Mouse (Mus musculus) kidney, postnatal 0 days (tissue): Measurements from ENCODE around the gene Bdkrb1. TPM values are rescaled to one million over a fixed set of nuclear protein-coding genes. Genes with fewer than 3 reads are reported as not detected.
A peak's percentile ranks its signal among the peaks of the same experiment; 100 is the strongest.

Source experiments
- ATAC-seq: fragments of 200-750 bp; cut with Nextera tagmentation; replicated peaks from 2 replicates; pipeline ENCODE4 v1.8.0; 2017; ENCODE audit warnings: low read depth, moderate number of reproducible peaks, moderate TSS enrichment, moderate library complexity; ENCODE audit not compliant: low FRiP score
- DNase-seq: peaks from one replicate; pipeline ENCODE4 v3.0.0-alpha.2; 2016; ENCODE audit warnings: low spot score
- H3K27ac ChIP-seq: fragments of 300-500 bp; sonication (generic); 2 replicates; pipeline ENCODE4 v1.5.1; 2014; ENCODE audit warnings: mild to moderate bottlenecking
- H3K27me3 ChIP-seq: fragments of 300-500 bp; sonication (generic); 2 replicates; pipeline ENCODE4 v1.6.1; 2014; ENCODE audit warnings: low read length, mixed read lengths; ENCODE audit not compliant: insufficient read depth
- H3K36me3 ChIP-seq: fragments of 300-500 bp; sonication (generic); 2 replicates; pipeline ENCODE4 v1.6.1; 2014; ENCODE audit warnings: low read length, mixed read lengths; ENCODE audit not compliant: insufficient read depth
- H3K4me1 ChIP-seq: fragments of 300-500 bp; sonication (generic); replicated peaks from 2 replicates; pipeline ENCODE4 v1.6.1; 2014; ENCODE audit warnings: antibody characterized with exemption, low read length, mixed read lengths; ENCODE audit not compliant: insufficient read depth
- H3K4me2 ChIP-seq: fragments of 300-500 bp; sonication (generic); 2 replicates; pipeline ENCODE4 v1.6.1; 2014; ENCODE audit warnings: mild to moderate bottlenecking, low read length, moderate library complexity, mixed read lengths
- H3K4me3 ChIP-seq: fragments of 300-500 bp; sonication (generic); replicated peaks from 2 replicates; pipeline ENCODE4 v1.5.1; 2014; ENCODE audit warnings: low read depth, low read length
- H3K9ac ChIP-seq: fragments of 300-500 bp; sonication (generic); 2 replicates; pipeline ENCODE4 v1.6.1; 2014; ENCODE audit warnings: low read depth, low read length
- H3K9me3 ChIP-seq: fragments of 300-500 bp; sonication (generic); replicated peaks from 2 replicates; pipeline ENCODE4 v1.6.1; 2016; ENCODE audit warnings: low read length, inconsistent platforms, mixed read lengths
- CTCF ChIP-seq: IDR thresholded peaks from 2 replicates; pipeline ENCODE4 v1.5.1; 2016; ENCODE audit warnings: antibody characterized with exemption, low read depth, mild to moderate bottlenecking, moderate library complexity
- WGBS: fragments of 180-500 bp; shearing (Covaris S2); extraction: QIAGEN DNeasy Blood & Tissue Kit; methylation state at CpG from one replicate; pipeline ENCODE4 v1.1.7; 2014; 5-methylcytosine and 5-hydroxymethylcytosine counted together
- polyA plus RNA-seq: library from polyadenylated mRNA; unstranded; fragments of >200 nt; fragmentation: Nextera tagmentation; extraction: Ambion mirVana; gene quantifications from 2 replicates; pipeline ENCODE4 v1.2.1, GENCODE M21; 2015

Bdkrb1 gene
- polyA plus RNA-seq, 1 experiment from 2014 or later, result 0.11 TPM

GRCm38 (mm10) chr12:105592361-105592761, 10.5 kb upstream of the Bdkrb1 start:
- WGBS, result 95% methylated on average over 23 of the region's 23 CpGs
- Histone ChIP-seq H3K4me1 (no peaks in the 10 kb centered on the region), H3K4me2 (no peak overlapping the region), H3K27me3 (no peaks in the 10 kb centered on the region), H3K27ac (no peak overlapping the region), H3K9me3 (no peaks in the 10 kb centered on the region), H3K9ac (no peak overlapping the region), H3K4me3 (no peak overlapping the region), H3K36me3 (no peaks in the 10 kb centered on the region)
- no peak for DNase-seq
- ATAC-seq, result no peak
- TF ChIP-seq CTCF, result no peak

DNA sequence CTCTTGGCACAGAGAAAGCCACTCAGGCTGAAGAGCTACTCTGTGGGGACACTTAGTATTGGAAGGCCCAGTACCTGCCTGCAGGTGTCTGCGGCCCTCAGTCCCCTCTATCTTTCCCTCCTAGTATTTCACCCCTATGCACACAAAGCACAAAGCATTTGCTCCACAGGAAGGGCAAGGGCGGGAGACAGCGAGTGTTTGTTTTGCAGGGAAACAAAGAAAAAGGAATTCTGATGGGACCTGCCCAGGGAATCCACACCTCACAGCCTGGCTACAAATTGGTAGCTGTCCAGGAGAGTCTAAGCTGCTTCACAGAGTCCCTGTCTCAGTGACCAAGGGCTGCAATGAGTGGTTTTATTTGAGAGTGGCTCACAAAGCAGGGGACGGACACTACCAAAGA, 9.4 kb upstream of the Bdkrb1 start:
- H3K9ac ChIP-seq, result no peak overlapping the region
- no peaks in the 10 kb centered on the region for H3K9me3 ChIP-seq
- H3K4me1 ChIP-seq, result no peaks in the 10 kb centered on the region
- H3K4me2 ChIP-seq, result no peak overlapping the region
- TF ChIP-seq CTCF, result no peak
- 66% methylated on average over 4 of the region's 4 CpGs for WGBS
- H3K4me3 ChIP-seq, result no peak overlapping the region
- no peaks in the 10 kb centered on the region for H3K27me3 ChIP-seq
- DNase-seq (no peak), ATAC-seq (no peak)
- no peak overlapping the region for H3K27ac ChIP-seq
- no peaks in the 10 kb centered on the region for H3K36me3 ChIP-seq

DNA sequence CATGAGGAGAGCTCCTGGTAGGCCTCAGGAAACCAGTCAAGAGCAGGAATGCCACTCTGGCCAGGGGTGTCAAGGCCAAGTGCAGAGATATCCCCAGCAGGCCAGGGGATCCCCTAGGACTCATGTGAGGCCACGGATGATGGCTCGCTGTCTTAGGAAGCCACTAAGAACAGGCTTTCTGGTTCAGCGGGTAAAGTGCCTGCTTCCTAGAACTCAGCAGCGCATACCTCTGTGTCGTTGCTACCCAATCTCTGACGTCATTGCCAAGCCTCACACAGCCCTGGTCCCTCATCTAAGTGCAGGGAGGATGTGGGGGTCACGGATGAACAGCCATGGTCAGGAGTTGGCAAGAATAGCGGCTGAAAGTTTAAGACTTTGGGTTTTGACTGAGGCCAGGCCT, 5.8 kb upstream of the Bdkrb1 start:
- H3K4me1 ChIP-seq, result no peaks in the 10 kb centered on the region

DNA sequence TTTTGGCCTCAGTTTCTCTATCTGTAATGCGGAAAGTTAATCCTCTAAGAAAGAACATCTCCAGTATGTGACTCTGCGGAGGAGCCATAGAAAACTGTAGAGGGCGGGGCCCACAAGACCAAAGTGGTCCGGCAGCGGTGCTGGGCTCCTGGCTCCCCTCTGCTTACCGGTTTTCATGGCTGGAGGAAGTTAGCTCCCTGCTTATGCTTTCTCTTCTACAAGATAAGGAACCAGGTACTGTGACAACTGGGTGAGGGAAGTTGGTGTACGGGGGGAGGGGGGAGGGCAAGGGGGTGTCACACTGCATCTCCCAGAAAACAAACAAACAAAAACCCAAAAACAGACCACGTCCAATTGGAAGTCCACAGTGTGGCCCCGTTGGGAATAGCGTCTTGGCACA, 4.4 kb upstream of the Bdkrb1 start:
- no peaks in the 10 kb centered on the region for H3K4me1 ChIP-seq
- H3K36me3 ChIP-seq, result no peaks in the 10 kb centered on the region
- H3K27me3 ChIP-seq, result no peaks in the 10 kb centered on the region
- no peak for DNase-seq
- no peak overlapping the region for H3K4me2 ChIP-seq
- H3K9ac ChIP-seq, result no peak overlapping the region
- H3K4me3 ChIP-seq, result no peak overlapping the region
- no peak overlapping the region for H3K27ac ChIP-seq
- no peak for ATAC-seq
- 81% methylated on average over 10 of the region's 10 CpGs for WGBS
- TF ChIP-seq CTCF, result no peak
- no peaks in the 10 kb centered on the region for H3K9me3 ChIP-seq

More for the DNA sequence above, 5.8 kb upstream of the Bdkrb1 start:
- no peak overlapping the region for H3K4me2 ChIP-seq
- H3K4me3 ChIP-seq, result no peak overlapping the region
- ATAC-seq (peak; percentile 44; the same call in 1 of the 2 replicates), DNase-seq (peak; percentile 14)
- H3K36me3 ChIP-seq, result no peaks in the 10 kb centered on the region
- H3K27ac ChIP-seq, result no peak overlapping the region
- TF ChIP-seq CTCF, result no peak
- 57% methylated on average over 8 of the region's 8 CpGs for WGBS
- H3K27me3 ChIP-seq, result no peaks in the 10 kb centered on the region
- H3K9ac ChIP-seq, result no peak overlapping the region
- H3K9me3 ChIP-seq, result no peaks in the 10 kb centered on the region

DNA sequence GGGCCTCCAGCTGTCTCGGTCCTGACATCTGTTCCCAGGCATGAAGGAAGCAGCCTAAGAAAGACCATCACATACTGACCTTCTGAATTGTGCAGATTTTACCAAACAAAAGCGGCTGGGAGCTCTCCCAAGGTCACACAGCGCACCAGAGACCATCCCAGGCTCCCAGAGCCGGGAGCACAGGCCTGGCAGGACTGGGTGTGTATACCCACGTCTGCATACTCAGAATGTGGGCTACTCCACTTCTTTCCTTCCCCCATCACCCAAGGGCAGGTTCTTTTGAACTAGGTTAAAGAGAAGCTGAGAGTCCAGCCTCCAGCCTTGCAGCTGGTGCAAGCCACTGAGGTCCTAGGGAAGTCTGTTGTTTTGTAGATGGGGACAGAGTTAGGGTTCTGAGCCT, 3.8 kb upstream of the Bdkrb1 start:
- H3K9me3 ChIP-seq, result no peaks in the 10 kb centered on the region
- no peak overlapping the region for H3K9ac ChIP-seq
- H3K4me3 ChIP-seq, result no peak overlapping the region
- DNase-seq (no peak), ATAC-seq (no peak)
- no peaks in the 10 kb centered on the region for H3K36me3 ChIP-seq
- WGBS, result 74% methylated on average over 5 of the region's 5 CpGs
- H3K27ac ChIP-seq, result no peak overlapping the region
- H3K27me3 ChIP-seq, result no peaks in the 10 kb centered on the region
- H3K4me1 ChIP-seq, result no peaks in the 10 kb centered on the region
- H3K4me2 ChIP-seq, result no peak overlapping the region
- no peak for TF ChIP-seq CTCF

DNA sequence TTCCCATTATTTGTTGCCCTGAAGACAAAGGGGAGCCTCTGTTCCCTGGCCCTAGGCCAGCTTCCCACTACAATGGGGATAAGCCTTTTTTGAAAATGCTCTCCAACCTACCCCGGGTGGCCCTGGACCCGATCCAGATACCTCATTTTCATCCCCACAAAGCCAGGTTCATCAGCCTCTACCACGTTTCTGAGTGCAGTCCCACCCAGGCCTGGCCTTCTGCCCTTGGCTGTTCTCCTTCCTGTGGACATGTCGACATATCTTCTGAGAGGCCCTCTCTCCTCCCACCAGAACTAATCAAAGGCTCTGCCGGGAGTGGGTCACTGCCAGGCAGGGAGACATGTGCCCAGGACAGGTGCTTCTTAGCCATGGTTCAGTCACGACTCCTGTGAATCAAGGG, 1.3 kb upstream of the Bdkrb1 start:
- TF ChIP-seq CTCF, result no peak
- H3K27ac ChIP-seq, result no peak overlapping the region
- no peaks in the 10 kb centered on the region for H3K9me3 ChIP-seq
- H3K4me2 ChIP-seq, result no peak overlapping the region
- H3K27me3 ChIP-seq, result no peaks in the 10 kb centered on the region
- no peak overlapping the region for H3K4me3 ChIP-seq
- H3K9ac ChIP-seq, result no peak overlapping the region
- DNase-seq, result no peak
- no peaks in the 10 kb centered on the region for H3K36me3 ChIP-seq
- no peak for ATAC-seq
- WGBS, result 68% methylated on average over 6 of the region's 6 CpGs
- H3K4me1 ChIP-seq, result no peaks in the 10 kb centered on the region

GRCm38 (mm10) chr12:105603904-105604303, 1.0 kb downstream of the Bdkrb1 start:
- Histone ChIP-seq H3K27me3 (no peaks in the 10 kb centered on the region), H3K36me3 (no peaks in the 10 kb centered on the region), H3K4me1 (no peaks in the 10 kb centered on the region), H3K4me3 (no peak overlapping the region), H3K4me2 (no peak overlapping the region), H3K9me3 (no peaks in the 10 kb centered on the region), H3K9ac (no peak overlapping the region), H3K27ac (no peak overlapping the region)
- WGBS, result 73% methylated on average over 11 of the region's 11 CpGs
- no peak for TF ChIP-seq CTCF
- DNase-seq (no peak), ATAC-seq (no peak)
